Mouse (Mus musculus): ENCODE data around the gene Upk1a. TPM values are rescaled to one million over a fixed set of nuclear protein-coding genes. Genes with fewer than 3 reads are reported as not detected.

Upk1a gene
- polyA plus RNA-seq, 1 experiment, result 2.8 TPM

- no peak overlapping the region for H3K27ac ChIP-seq (ENCODE audit: insufficient read depth, low read length)
- no peak overlapping the region for H3K9ac ChIP-seq (ENCODE audit: low read depth, poor library complexity, severe bottlenecking)
- H3K27me3 ChIP-seq (ENCODE audit: control insufficient read depth, insufficient read depth, low read length, poor library complexity, severe bottlenecking), result no peaks in the 10 kb centered on the region
- peaks cover 74% of the 10 kb centered on the region for H3K36me3 ChIP-seq (ENCODE audit: control insufficient read depth, insufficient read depth, low read length, poor library complexity, severe bottlenecking)
- no peaks in the 10 kb centered on the region for H3K4me1 ChIP-seq (ENCODE audit: control insufficient read depth, insufficient read depth, low read length)
- no peaks in the 10 kb centered on the region for H3K9me3 ChIP-seq (replicated peaks; ENCODE audit: control insufficient read depth, insufficient read depth, low read length, poor library complexity, severe bottlenecking)
- no peak overlapping the region for H3K4me3 ChIP-seq (ENCODE audit: low read depth, low read length)
- TF ChIP-seq CTCF (IDR thresholded peaks at IDR 0.05; ENCODE audit: low read depth, low read length) (no peak), EP300 (IDR thresholded peaks at IDR 0.05; ENCODE audit: insufficient read depth, low read depth, low read length) (no peak), POLR2A (IDR thresholded peaks at IDR 0.05; ENCODE audit: insufficient read depth, low read length) (no peak)
These were observed 39.7 kb downstream of the Upk1a start for GRCm38 (mm10) chr7:30572969-30573368.

- no peak for TF ChIP-seq POLR2A (IDR thresholded peaks at IDR 0.05; ENCODE audit: insufficient read depth, low read length)
- no peak for TF ChIP-seq EP300 (IDR thresholded peaks at IDR 0.05; ENCODE audit: insufficient read depth, low read depth, low read length)
- TF ChIP-seq CTCF (IDR thresholded peaks at IDR 0.05; ENCODE audit: low read depth, low read length), result no peak
- H3K36me3 ChIP-seq (ENCODE audit: control insufficient read depth, insufficient read depth, low read length, poor library complexity, severe bottlenecking), result peaks cover 69% of the 10 kb centered on the region
- H3K9me3 ChIP-seq (replicated peaks; ENCODE audit: control insufficient read depth, insufficient read depth, low read length, poor library complexity, severe bottlenecking), result no peaks in the 10 kb centered on the region
- no peak overlapping the region for H3K9ac ChIP-seq (ENCODE audit: low read depth, poor library complexity, severe bottlenecking)
- H3K27ac ChIP-seq (ENCODE audit: insufficient read depth, low read length), result no peak overlapping the region
- no peaks in the 10 kb centered on the region for H3K4me1 ChIP-seq (ENCODE audit: control insufficient read depth, insufficient read depth, low read length)
- H3K4me3 ChIP-seq (ENCODE audit: low read depth, low read length), result no peak overlapping the region
- H3K27me3 ChIP-seq (ENCODE audit: control insufficient read depth, insufficient read depth, low read length, poor library complexity, severe bottlenecking), result no peaks in the 10 kb centered on the region
These were observed 40.3 kb downstream of the Upk1a start for GRCm38 (mm10) chr7:30572389-30572788.

- Histone ChIP-seq H3K36me3 (ENCODE audit: control insufficient read depth, insufficient read depth, low read length, poor library complexity, severe bottlenecking) (peaks cover 21% of the 10 kb centered on the region), H3K27me3 (ENCODE audit: control insufficient read depth, insufficient read depth, low read length, poor library complexity, severe bottlenecking) (no peaks in the 10 kb centered on the region), H3K4me3 (ENCODE audit: low read depth, low read length) (no peak overlapping the region), H3K9me3 (replicated peaks; ENCODE audit: control insufficient read depth, insufficient read depth, low read length, poor library complexity, severe bottlenecking) (no peaks in the 10 kb centered on the region), H3K9ac (ENCODE audit: low read depth, poor library complexity, severe bottlenecking) (no peak overlapping the region), H3K27ac (ENCODE audit: insufficient read depth, low read length) (no peak overlapping the region), H3K4me1 (ENCODE audit: control insufficient read depth, insufficient read depth, low read length) (no peaks in the 10 kb centered on the region)
- TF ChIP-seq EP300 (IDR thresholded peaks at IDR 0.05; ENCODE audit: insufficient read depth, low read depth, low read length) (no peak), POLR2A (IDR thresholded peaks at IDR 0.05; ENCODE audit: insufficient read depth, low read length) (no peak), CTCF (IDR thresholded peaks at IDR 0.05; ENCODE audit: low read depth, low read length) (no peak)
These were observed 45.1 kb downstream of the Upk1a start for GRCm38 (mm10) chr7:30567555-30567954.

GRCm38 (mm10) chr7:30566033-30566432, 46.6 kb downstream of the Upk1a start:
- no peak overlapping the region for H3K27ac ChIP-seq (ENCODE audit: insufficient read depth, low read length)
- no peaks in the 10 kb centered on the region for H3K4me1 ChIP-seq (ENCODE audit: control insufficient read depth, insufficient read depth, low read length)
- no peaks in the 10 kb centered on the region for H3K9me3 ChIP-seq (replicated peaks; ENCODE audit: control insufficient read depth, insufficient read depth, low read length, poor library complexity, severe bottlenecking)
- no peaks in the 10 kb centered on the region for H3K27me3 ChIP-seq (ENCODE audit: control insufficient read depth, insufficient read depth, low read length, poor library complexity, severe bottlenecking)
- H3K36me3 ChIP-seq (ENCODE audit: control insufficient read depth, insufficient read depth, low read length, poor library complexity, severe bottlenecking), result peaks cover 15% of the 10 kb centered on the region
- H3K4me3 ChIP-seq (ENCODE audit: low read depth, low read length), result no peak overlapping the region
- no peak overlapping the region for H3K9ac ChIP-seq (ENCODE audit: low read depth, poor library complexity, severe bottlenecking)
- TF ChIP-seq EP300 (IDR thresholded peaks at IDR 0.05; ENCODE audit: insufficient read depth, low read depth, low read length), result no peak

GRCm38 (mm10) chr7:30564970-30565571, 47.6 kb downstream of the Upk1a start, which contains the start of gene Igflr1:
Gene Igflr1 (plus strand): TSS chr7:30565427.
- no peaks in the 10 kb centered on the region for H3K27me3 ChIP-seq (ENCODE audit: control insufficient read depth, insufficient read depth, low read length, poor library complexity, severe bottlenecking)
- TF ChIP-seq EP300 (IDR thresholded peaks at IDR 0.05; ENCODE audit: insufficient read depth, low read depth, low read length) (no peak), POLR2A (IDR thresholded peaks at IDR 0.05; ENCODE audit: insufficient read depth, low read length) (no peak), CTCF (IDR thresholded peaks at IDR 0.05; ENCODE audit: low read depth, low read length) (no peak)
- peaks cover 8% of the 10 kb centered on the region for H3K36me3 ChIP-seq (ENCODE audit: control insufficient read depth, insufficient read depth, low read length, poor library complexity, severe bottlenecking)
- no peaks in the 10 kb centered on the region for H3K4me1 ChIP-seq (ENCODE audit: control insufficient read depth, insufficient read depth, low read length)
- no peak within 1 kb of the TSS for H3K27ac ChIP-seq (ENCODE audit: insufficient read depth, low read length)
- H3K4me3 ChIP-seq (ENCODE audit: low read depth, low read length), result no peak within 1 kb of the TSS
- H3K9ac ChIP-seq (ENCODE audit: low read depth, poor library complexity, severe bottlenecking), result no peak within 1 kb of the TSS
- H3K9me3 ChIP-seq (replicated peaks; ENCODE audit: control insufficient read depth, insufficient read depth, low read length, poor library complexity, severe bottlenecking), result no peaks in the 10 kb centered on the region

- no peaks in the 10 kb centered on the region; the same call in 1 of the 2 replicates for H3K36me3 ChIP-seq (ENCODE audit: control insufficient read depth, insufficient read depth, low read length, poor library complexity, severe bottlenecking)
- peak overlapping the region; percentile 93 for H3K9ac ChIP-seq (ENCODE audit: low read depth, poor library complexity, severe bottlenecking)
- H3K4me1 ChIP-seq (ENCODE audit: control insufficient read depth, insufficient read depth, low read length), result no peaks in the 10 kb centered on the region
- peak overlapping the region; percentile 47 for H3K4me3 ChIP-seq (ENCODE audit: low read depth, low read length)
- no peaks in the 10 kb centered on the region for H3K27me3 ChIP-seq (ENCODE audit: control insufficient read depth, insufficient read depth, low read length, poor library complexity, severe bottlenecking)
- H3K9me3 ChIP-seq (replicated peaks; ENCODE audit: control insufficient read depth, insufficient read depth, low read length, poor library complexity, severe bottlenecking), result no peaks in the 10 kb centered on the region
- H3K27ac ChIP-seq (ENCODE audit: insufficient read depth, low read length), result no peak overlapping the region
- no peak for TF ChIP-seq EP300 (IDR thresholded peaks at IDR 0.05; ENCODE audit: insufficient read depth, low read depth, low read length)
- no peak for TF ChIP-seq CTCF (IDR thresholded peaks at IDR 0.05; ENCODE audit: low read depth, low read length)
- TF ChIP-seq POLR2A (IDR thresholded peaks at IDR 0.05; ENCODE audit: insufficient read depth, low read length), result no peak
These were observed 48.8 kb downstream of the Upk1a start for GRCm38 (mm10) chr7:30563906-30564280.

Data from ES-Bruce4 (cell line).